Mouse (Mus musculus): Measurements from ENCODE around the gene Cpox. TPM values are rescaled to one million over a fixed set of nuclear protein-coding genes. Genes with fewer than 3 reads are reported as not detected.

The Cpox gene
- polyA plus RNA-seq, 1 experiment from 2014 or later = 8.4 TPM

DNA sequence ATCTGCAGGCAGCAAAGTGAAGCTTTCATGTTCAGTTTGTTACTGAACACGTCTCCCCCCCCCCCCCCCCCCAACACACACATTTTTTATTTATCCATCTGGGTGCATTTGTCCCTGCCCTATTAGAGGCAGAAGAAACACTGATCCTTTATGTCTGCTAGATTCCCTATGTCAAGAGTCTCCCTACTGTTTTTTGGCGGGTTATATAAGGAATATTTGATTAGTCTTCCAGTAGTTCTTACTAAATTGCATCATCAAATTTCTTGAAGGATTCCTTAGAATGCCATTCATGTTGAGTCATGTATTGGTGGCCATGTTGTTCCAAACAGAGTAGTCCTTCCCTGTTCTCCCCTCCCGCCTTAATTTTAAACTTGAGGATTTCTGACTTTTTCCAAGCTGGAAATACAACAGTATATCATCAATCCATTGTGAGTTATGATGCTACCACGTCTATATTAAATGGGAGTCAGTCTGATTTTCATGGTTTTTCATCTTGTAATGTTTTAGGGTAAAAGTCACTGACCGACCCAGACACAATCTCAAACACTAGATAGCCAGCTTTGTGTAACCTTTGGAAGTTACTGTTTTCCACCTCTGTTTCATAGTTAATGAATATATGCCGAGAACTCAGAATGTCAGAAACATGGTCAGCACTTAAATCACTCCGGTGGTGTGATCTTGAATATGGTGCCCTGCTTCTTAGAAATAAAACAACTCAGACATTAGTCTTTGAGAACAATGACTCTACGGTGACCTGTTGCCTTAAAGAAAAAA, 1.3 kb downstream of the Cpox start:
- 78% methylated on average over 8 of the region's 8 CpGs for WGBS
- Histone ChIP-seq H3K4me1 (peaks cover 4% of the 10 kb centered on the region), H3K27me3 (no peaks in the 10 kb centered on the region), H3K9ac (peak overlapping the region; percentile 84; the same call in 1 of the 2 replicates), H3K4me2 (peak overlapping the region; percentile 85), H3K9me3 (replicated peaks) (no peaks in the 10 kb centered on the region), H3K27ac (no peak overlapping the region), H3K36me3 (ENCODE audit: poor library complexity, severe bottlenecking) (peaks cover 28% of the 10 kb centered on the region), H3K4me3 (peak overlapping the region; percentile 87)
- ATAC-seq = no peak

DNA sequence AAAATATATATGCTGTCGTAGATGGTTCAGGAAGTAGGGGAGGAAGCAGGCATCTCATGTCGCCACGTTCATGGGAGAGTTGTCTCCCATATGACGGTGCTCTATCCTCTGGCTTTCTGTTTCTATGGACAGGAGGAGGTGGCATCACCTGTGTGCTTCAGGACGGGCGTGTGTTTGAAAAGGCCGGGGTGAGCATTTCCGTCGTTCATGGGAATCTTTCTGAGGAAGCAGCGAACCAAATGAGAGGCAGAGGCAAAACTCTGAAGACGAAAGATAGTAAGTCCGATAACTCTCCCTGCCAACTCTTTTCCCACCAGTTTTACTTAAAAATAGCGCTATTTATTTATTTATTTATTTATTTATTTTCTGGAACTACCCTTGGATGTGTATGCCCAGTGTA, 2.3 kb downstream of the Cpox start:
- no peak overlapping the region for H3K4me3 ChIP-seq
- H3K4me1 ChIP-seq = peaks cover 4% of the 10 kb centered on the region
- H3K4me2 ChIP-seq = no peak overlapping the region
- WGBS = 93% methylated on average over 13 of the region's 13 CpGs
- H3K36me3 ChIP-seq (ENCODE audit: poor library complexity, severe bottlenecking) = peaks cover 31% of the 10 kb centered on the region
- H3K9me3 ChIP-seq (replicated peaks) = no peaks in the 10 kb centered on the region
- H3K9ac ChIP-seq = no peak overlapping the region
- H3K27me3 ChIP-seq = no peaks in the 10 kb centered on the region
- no peak for ATAC-seq
- no peak overlapping the region for H3K27ac ChIP-seq

DNA sequence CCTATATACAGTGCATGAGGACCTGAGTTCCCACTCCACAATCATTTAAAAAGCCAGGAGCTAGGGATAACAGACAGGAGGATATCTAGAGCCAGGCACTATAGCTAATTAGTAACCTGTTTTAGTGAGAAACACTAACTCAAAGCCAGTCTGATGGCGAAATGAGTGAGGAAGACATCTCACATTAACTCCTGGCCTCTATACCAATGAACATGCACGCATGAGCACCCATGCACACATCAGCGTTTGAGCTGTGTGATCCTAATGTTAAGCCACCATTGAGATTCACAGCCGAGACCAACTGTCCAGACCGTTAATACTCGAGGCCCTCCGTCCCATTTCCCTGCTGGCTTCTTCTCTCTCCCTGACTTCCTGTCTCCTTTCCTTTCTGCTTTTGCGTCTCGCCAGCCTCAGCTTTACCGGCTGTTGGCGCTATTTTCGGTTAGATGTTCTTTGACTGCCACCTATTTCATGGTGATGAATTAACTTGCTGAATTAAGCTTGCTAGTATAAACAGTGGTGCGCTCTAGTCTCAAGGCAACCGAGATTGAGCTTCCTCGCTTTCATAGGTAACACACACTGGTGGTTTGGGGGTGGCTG, 3.8 kb downstream of the Cpox start:
- H3K4me1 ChIP-seq = peaks cover 4% of the 10 kb centered on the region

DNA sequence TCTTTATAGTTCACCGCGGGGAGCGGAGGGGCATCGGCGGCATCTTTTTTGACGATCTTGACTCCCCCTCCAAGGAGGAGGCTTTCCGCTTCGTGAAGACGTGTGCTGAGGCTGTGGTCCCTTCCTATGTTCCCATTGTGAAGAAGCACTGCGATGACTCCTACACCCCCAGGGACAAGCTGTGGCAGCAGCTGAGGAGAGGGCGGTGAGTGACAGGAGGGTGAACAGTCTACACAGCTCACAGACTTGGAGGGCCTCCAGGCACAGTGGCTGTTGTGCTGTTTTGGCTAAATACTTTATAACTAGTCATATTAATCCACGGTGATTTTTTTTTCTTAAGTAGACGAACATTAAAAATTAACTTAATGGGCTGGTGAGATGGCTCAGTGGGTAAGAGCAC, 5.2 kb downstream of the Cpox start:
- Histone ChIP-seq H3K4me1 (peaks cover 4% of the 10 kb centered on the region), H3K9ac (no peak overlapping the region), H3K27ac (no peak overlapping the region), H3K4me2 (no peak overlapping the region), H3K9me3 (replicated peaks) (no peaks in the 10 kb centered on the region), H3K27me3 (no peaks in the 10 kb centered on the region), H3K4me3 (no peak overlapping the region), H3K36me3 (ENCODE audit: poor library complexity, severe bottlenecking) (peaks cover 41% of the 10 kb centered on the region)
- ATAC-seq = no peak
- 93% methylated on average over 13 of the region's 13 CpGs for WGBS

More for the DNA sequence above, 3.8 kb downstream of the Cpox start:
- Histone ChIP-seq H3K9me3 (replicated peaks) (no peaks in the 10 kb centered on the region), H3K9ac (no peak overlapping the region), H3K4me3 (no peak overlapping the region), H3K27me3 (no peaks in the 10 kb centered on the region), H3K27ac (no peak overlapping the region), H3K4me2 (no peak overlapping the region), H3K36me3 (ENCODE audit: poor library complexity, severe bottlenecking) (peaks cover 41% of the 10 kb centered on the region)
- no peak for ATAC-seq
- 96% methylated on average over 15 of the region's 15 CpGs for WGBS

DNA sequence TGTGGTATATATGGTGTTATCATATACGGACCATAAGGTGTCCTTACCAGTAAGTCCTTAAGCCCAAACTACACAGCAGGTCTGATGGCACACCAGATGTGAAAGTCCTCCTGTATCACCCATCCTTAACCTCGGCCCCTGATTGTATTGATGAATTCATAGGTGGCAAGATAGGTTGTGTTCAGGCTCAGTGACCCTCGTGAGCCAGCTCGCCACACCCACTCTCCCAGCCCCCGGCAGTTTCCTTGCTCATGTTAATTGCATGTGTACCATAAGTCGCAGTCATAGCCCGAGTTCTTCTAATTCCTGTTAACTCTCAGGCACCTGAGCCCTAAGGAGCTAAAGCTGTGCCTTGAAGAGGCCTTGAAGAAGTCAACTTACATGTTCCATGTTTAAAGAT, 6.1 kb downstream of the Cpox start:
- Histone ChIP-seq H3K27ac (no peak overlapping the region), H3K27me3 (no peaks in the 10 kb centered on the region), H3K4me1 (no peaks in the 10 kb centered on the region), H3K4me3 (no peak overlapping the region), H3K9ac (no peak overlapping the region), H3K9me3 (replicated peaks) (no peaks in the 10 kb centered on the region), H3K36me3 (ENCODE audit: poor library complexity, severe bottlenecking) (peaks cover 46% of the 10 kb centered on the region), H3K4me2 (no peak overlapping the region)
- WGBS = 90% methylated on average over 7 of the region's 7 CpGs
- ATAC-seq = no peak

DNA sequence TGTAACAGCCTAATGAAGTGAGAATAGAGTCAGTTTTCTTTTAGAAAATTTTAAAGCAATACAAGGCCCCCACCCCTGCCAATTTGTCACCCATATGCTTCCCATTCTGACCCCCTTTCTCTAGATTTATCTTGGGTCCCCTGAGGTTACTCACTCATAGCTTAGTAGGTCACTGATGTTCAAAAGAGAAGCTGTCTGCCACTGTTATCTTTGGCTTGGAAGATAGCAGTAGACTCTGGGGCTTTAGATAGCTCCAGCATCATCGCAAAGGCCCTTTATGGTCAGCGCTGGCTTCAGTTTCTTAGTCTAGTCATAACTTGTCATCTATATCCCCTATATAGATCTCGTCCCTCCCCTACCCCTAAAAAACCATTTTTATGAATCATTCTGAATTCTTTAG, 6.5 kb downstream of the Cpox start:
- no peak for ATAC-seq
- WGBS = 94% methylated on average over 3 of the region's 3 CpGs
- H3K4me3 ChIP-seq = no peak overlapping the region
- no peaks in the 10 kb centered on the region for H3K9me3 ChIP-seq (replicated peaks)
- H3K27ac ChIP-seq = no peak overlapping the region
- peaks cover 50% of the 10 kb centered on the region for H3K36me3 ChIP-seq (ENCODE audit: poor library complexity, severe bottlenecking)
- H3K9ac ChIP-seq = no peak overlapping the region
- H3K4me1 ChIP-seq = no peaks in the 10 kb centered on the region
- no peak overlapping the region for H3K4me2 ChIP-seq
- no peaks in the 10 kb centered on the region for H3K27me3 ChIP-seq

DNA sequence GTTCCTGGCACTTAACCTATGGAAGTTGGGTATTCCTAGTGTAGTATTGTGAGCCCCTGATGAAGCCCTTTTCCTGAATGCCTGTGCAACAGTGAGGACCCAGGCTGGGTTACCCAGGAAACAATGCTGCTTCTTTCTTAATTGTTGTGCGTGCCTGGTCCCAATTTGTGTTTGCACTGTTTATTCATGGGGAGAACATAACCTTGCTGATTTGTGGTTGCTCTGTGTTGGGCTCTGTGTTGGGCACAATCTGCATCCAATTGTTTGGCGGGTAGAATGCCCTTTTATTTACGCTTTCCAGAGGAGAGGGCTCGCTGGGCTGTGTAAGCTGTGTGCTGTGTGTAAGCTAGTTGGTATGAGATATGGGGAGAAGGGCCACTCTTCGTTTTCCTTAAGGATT, 7.4 kb downstream of the Cpox start:
- Histone ChIP-seq H3K9me3 (replicated peaks) (no peaks in the 10 kb centered on the region), H3K4me3 (no peak overlapping the region), H3K36me3 (ENCODE audit: poor library complexity, severe bottlenecking) (peaks cover 51% of the 10 kb centered on the region), H3K9ac (no peak overlapping the region), H3K4me2 (no peak overlapping the region), H3K4me1 (no peaks in the 10 kb centered on the region), H3K27ac (no peak overlapping the region), H3K27me3 (no peaks in the 10 kb centered on the region)
- ATAC-seq = no peak
- WGBS = 82% methylated on average over 5 of the region's 5 CpGs

DNA sequence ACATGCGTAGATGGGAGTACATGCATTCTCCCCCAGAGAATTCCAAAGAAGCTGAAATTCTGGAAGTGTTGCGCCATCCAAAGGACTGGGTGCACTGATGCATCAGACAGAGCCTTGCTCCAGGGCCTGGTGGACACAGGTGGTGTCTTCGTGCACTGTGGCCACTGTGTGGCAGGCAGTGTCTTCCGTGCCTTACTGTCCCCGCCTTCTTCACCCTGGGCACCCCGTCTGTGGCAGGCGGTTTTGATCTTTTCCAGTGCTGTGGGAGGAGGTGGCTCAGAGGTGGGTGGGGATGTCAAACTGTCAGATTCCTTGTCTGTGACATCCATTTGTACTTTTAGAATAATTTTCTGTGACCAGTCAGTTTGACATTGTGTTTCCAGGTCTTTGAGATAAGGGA, 8.6 kb downstream of the Cpox start:
- no peaks in the 10 kb centered on the region for H3K27me3 ChIP-seq
- H3K36me3 ChIP-seq (ENCODE audit: poor library complexity, severe bottlenecking) = peaks cover 44% of the 10 kb centered on the region
- ATAC-seq = no peak

DNA sequence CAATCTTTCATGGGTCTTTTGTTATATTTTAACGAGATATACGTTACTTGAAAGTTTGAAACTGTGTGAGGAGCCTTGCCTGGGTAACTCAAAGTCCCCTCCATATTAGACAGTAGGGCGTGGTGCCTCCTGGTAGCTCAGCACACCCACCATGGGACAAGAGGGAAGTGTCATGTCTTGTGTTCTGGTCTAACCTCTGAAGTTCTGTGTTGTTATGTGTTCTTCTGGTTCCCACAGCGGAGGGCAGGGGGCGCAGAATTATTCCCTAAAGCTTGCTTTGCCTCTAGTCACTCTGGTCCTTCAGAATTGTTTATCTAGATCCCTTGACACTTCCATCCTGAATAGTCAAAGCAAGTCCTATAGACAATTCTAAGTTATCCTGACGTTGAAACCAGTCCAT, 12.0 kb downstream of the Cpox start:
- Histone ChIP-seq H3K36me3 (ENCODE audit: poor library complexity, severe bottlenecking) (peaks cover 23% of the 10 kb centered on the region; the same call in 1 of the 2 replicates), H3K4me1 (no peaks in the 10 kb centered on the region), H3K9ac (no peak overlapping the region), H3K27me3 (no peaks in the 10 kb centered on the region), H3K4me3 (no peak overlapping the region), H3K27ac (no peak overlapping the region), H3K4me2 (no peak overlapping the region), H3K9me3 (replicated peaks) (no peaks in the 10 kb centered on the region)
- ATAC-seq = no peak
- WGBS = 87% methylated on average over 6 of the region's 6 CpGs

More for the DNA sequence above, 8.6 kb downstream of the Cpox start:
- no peaks in the 10 kb centered on the region for H3K9me3 ChIP-seq (replicated peaks)
- no peak overlapping the region for H3K4me3 ChIP-seq
- H3K4me2 ChIP-seq = no peak overlapping the region
- WGBS = 88% methylated on average over 7 of the region's 7 CpGs
- H3K27ac ChIP-seq = no peak overlapping the region
- H3K4me1 ChIP-seq = no peaks in the 10 kb centered on the region
- H3K9ac ChIP-seq = no peak overlapping the region

DNA sequence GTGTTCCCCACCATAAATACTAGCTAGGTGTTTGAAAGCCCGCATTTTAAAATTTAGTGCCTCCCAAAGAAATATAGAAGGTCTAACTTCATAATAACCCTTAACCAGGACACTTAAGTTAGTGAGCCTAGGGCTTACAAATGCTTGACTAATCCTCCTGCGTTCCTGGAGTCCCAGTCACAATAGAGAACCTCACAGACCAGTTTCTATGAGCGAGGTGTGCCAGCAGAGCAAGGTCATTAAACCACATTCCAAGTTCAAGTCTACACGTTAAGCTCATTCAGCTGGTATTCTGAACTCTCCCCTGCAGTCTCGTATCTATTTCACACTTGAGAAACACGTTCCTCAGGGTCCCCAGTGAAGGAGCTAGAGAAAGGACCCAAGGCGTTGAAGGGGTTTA, 12.8 kb downstream of the Cpox start:
- Histone ChIP-seq H3K4me1 (no peaks in the 10 kb centered on the region), H3K27me3 (no peaks in the 10 kb centered on the region), H3K27ac (no peak overlapping the region), H3K9ac (no peak overlapping the region), H3K36me3 (ENCODE audit: poor library complexity, severe bottlenecking) (peaks cover 16% of the 10 kb centered on the region; the same call in 1 of the 2 replicates), H3K4me2 (no peak overlapping the region), H3K9me3 (replicated peaks) (no peaks in the 10 kb centered on the region), H3K4me3 (no peak overlapping the region)
- 75% methylated on average over 7 of the region's 7 CpGs for WGBS
- no peak for ATAC-seq

DNA sequence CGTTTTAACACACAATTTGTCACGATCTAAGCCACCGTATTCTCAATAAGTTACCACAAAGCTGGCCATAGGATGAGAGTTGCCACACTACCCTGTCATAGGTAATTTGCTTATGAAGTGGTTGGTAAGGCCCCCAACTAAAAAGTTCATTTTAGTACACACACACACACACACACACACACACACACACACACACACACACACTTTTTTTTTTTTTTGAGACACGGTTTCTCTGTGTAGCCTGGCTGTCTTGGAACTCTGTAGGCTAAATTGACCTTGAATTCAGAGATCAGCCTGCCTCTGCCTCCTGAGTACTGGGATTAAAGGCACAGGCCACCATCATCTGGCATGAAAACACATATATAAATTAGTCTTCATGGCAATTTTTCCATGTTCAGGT, 13.8 kb downstream of the Cpox start:
- Histone ChIP-seq H3K9me3 (replicated peaks) (no peaks in the 10 kb centered on the region), H3K4me1 (no peaks in the 10 kb centered on the region), H3K9ac (no peak overlapping the region), H3K27me3 (no peaks in the 10 kb centered on the region), H3K36me3 (ENCODE audit: poor library complexity, severe bottlenecking) (0 out of 2 replicates have a peak, but pooled peaks cover 9% of the 10 kb centered on the region), H3K4me2 (no peak overlapping the region), H3K27ac (no peak overlapping the region), H3K4me3 (no peak overlapping the region)
- no peak for ATAC-seq
- 91% methylated on average over 4 of the region's 4 CpGs for WGBS

DNA sequence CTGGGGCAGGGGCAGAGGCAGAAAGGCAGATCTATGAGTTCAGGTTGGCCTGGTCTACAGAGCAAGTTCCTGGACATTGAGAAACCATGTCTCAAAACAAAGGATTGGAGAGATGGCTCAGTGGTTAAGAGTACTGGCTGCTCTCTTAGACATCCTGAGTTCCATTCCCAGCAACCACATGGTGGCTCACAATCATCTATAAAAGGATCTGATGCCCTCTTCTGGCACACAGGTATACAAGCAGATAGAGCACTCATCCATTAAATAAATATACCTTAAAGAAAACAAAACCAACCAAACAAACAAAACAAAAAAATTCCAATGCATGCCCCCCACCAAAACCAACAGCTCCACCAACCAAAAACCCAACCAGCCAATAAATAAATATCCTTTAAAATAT, 14.4 kb downstream of the Cpox start:
- Histone ChIP-seq H3K9ac (no peak overlapping the region), H3K4me2 (no peak overlapping the region), H3K36me3 (ENCODE audit: poor library complexity, severe bottlenecking) (0 out of 2 replicates have a peak, but pooled peaks cover 9% of the 10 kb centered on the region), H3K27ac (no peak overlapping the region), H3K9me3 (replicated peaks) (no peaks in the 10 kb centered on the region), H3K4me3 (no peak overlapping the region), H3K4me1 (no peaks in the 10 kb centered on the region), H3K27me3 (no peaks in the 10 kb centered on the region)
- ATAC-seq = no peak
